Mouse (Mus musculus) CH12.LX (cell line): ENCODE results near the gene Zfp945. TPM values are rescaled to one million over a fixed set of nuclear protein-coding genes. Genes with fewer than 3 reads are reported as not detected.

Source experiments
- DNase-seq: peaks from one replicate; pipeline ENCODE4 v3.0.0-alpha.2; 2013; ENCODE audit errors: extremely low read depth
- H3K27ac ChIP-seq: 2 replicates; pipeline ENCODE4 v1.5.1; 2012; ENCODE audit warnings: low read depth, mild to moderate bottlenecking, control low read depth, moderate library complexity; ENCODE audit not compliant: insufficient read depth
- H3K27me3 ChIP-seq: replicated peaks from 2 replicates; pipeline ENCODE3; 2012; ENCODE audit warnings: inconsistent platforms
- H3K36me3 ChIP-seq, 2 experiments: replicated peaks in 1 of 2; 2 replicates each; pipeline versions ENCODE3 to v1.6.1; 2012; ENCODE audit warnings: inconsistent platforms in 1 of 2, low read length in 1 of 2, mild to moderate bottlenecking in 1 of 2, mixed read lengths in 1 of 2, moderate library complexity in 1 of 2; ENCODE audit not compliant: control insufficient read depth in 1 of 2, insufficient read depth in 1 of 2
- H3K4me1 ChIP-seq, 2 experiments: 2 replicates each; pipeline ENCODE4 v1.6.1; 2012; ENCODE audit warnings: inconsistent platforms in 1 of 2, moderate library complexity in 1 of 2; ENCODE audit not compliant: insufficient read depth in 2 of 2, control insufficient read depth in 1 of 2
- H3K4me2 ChIP-seq: 2 replicates; pipeline ENCODE4 v1.6.1; 2012; ENCODE audit warnings: low read depth, mild to moderate bottlenecking, control low read depth; ENCODE audit not compliant: poor library complexity, insufficient read depth, severe bottlenecking
- H3K4me3 ChIP-seq, 3 experiments: fragments of 150-350 bp in 1 of 3; sonication (generic) in 1 of 3; replicated peaks in 1 of 3; 2 replicates each; pipeline versions ENCODE3 to v1.5.1; 2011 to 2012; ENCODE audit warnings: low read depth in 2 of 3, low read length in 2 of 3, mild to moderate bottlenecking in 2 of 3, moderate library complexity in 2 of 3, control low read depth in 1 of 3, improper control_type of control experiment in 1 of 3, inconsistent platforms in 1 of 3, mixed read lengths in 1 of 3; ENCODE audit not compliant: poor library complexity in 1 of 3
- H3K79me2 ChIP-seq: replicated peaks from 2 replicates; pipeline ENCODE4 v1.6.1; 2012; ENCODE audit warnings: mild to moderate bottlenecking, moderate library complexity; ENCODE audit not compliant: control insufficient read depth, poor library complexity, insufficient read depth, severe bottlenecking; ENCODE audit errors: extremely low read depth
- H3K9ac ChIP-seq: 2 replicates; pipeline ENCODE4 v1.6.1; 2012; ENCODE audit warnings: low read depth, mild to moderate bottlenecking, control low read depth, moderate library complexity; ENCODE audit not compliant: insufficient read depth
- H3K9me3 ChIP-seq: replicated peaks from 2 replicates; pipeline ENCODE3; 2012; ENCODE audit warnings: low read length, inconsistent platforms, mixed read lengths
- BHLHE40 ChIP-seq: IDR thresholded peaks from 2 replicates; pipeline ENCODE4 v1.6.1; 2011; ENCODE audit warnings: mild to moderate bottlenecking, low read depth, low read length, improper control_type of control experiment
- CHD1 ChIP-seq: IDR thresholded peaks from 2 replicates; pipeline ENCODE4 v1.6.1; 2012; ENCODE audit warnings: low read depth, low read length, improper control_type of control experiment, inconsistent platforms
- CHD2 ChIP-seq: IDR thresholded peaks from 2 replicates; pipeline ENCODE4 v1.6.1; 2011; ENCODE audit warnings: low read length, improper control_type of control experiment
- CTCF ChIP-seq, 2 experiments: IDR thresholded peaks in 1 of 2; conservative IDR thresholded peaks in 1 of 2; 2 replicates each; pipeline ENCODE4 v1.5.1; 2011 to 2012; ENCODE audit warnings: low read depth in 2 of 2, low read length in 2 of 2, improper control_type of control experiment in 1 of 2, inconsistent platforms in 1 of 2, mild to moderate bottlenecking in 1 of 2, moderate library complexity in 1 of 2
- E2F4 ChIP-seq: IDR thresholded peaks from 2 replicates; pipeline ENCODE4 v1.6.1; 2011; ENCODE audit warnings: low read depth, low read length, improper control_type of control experiment; ENCODE audit not compliant: insufficient replicate concordance
- ELF1 ChIP-seq: IDR thresholded peaks from 2 replicates; pipeline ENCODE4 v1.6.1; 2014; ENCODE audit warnings: low read depth, mild to moderate bottlenecking, inconsistent platforms, low read length, improper control_type of control experiment
- EP300 ChIP-seq: IDR thresholded peaks from 2 replicates; pipeline ENCODE4 v1.6.1; 2011; ENCODE audit warnings: low read length, improper control_type of control experiment
- ETS1 ChIP-seq: conservative IDR thresholded peaks from 2 replicates; pipeline ENCODE4 v1.6.1; 2012; ENCODE audit warnings: low read depth, mild to moderate bottlenecking, inconsistent platforms, low read length, improper control_type of control experiment, moderate library complexity
- GABPA ChIP-seq: IDR thresholded peaks from 2 replicates; pipeline ENCODE4 v1.6.1; 2012; ENCODE audit warnings: low read depth, low read length, improper control_type of control experiment, inconsistent platforms; ENCODE audit not compliant: insufficient replicate concordance
- HCFC1 ChIP-seq: IDR thresholded peaks from 2 replicates; pipeline ENCODE4 v1.6.1; 2012; ENCODE audit warnings: low read depth, mild to moderate bottlenecking, inconsistent platforms, low read length, improper control_type of control experiment
- IRF4 ChIP-seq: IDR thresholded peaks from 2 replicates; pipeline ENCODE4 v1.6.1; 2014; ENCODE audit warnings: low read depth, mild to moderate bottlenecking, inconsistent platforms, low read length, improper control_type of control experiment
- JUN ChIP-seq: IDR thresholded peaks from 2 replicates; pipeline ENCODE4 v1.6.1; 2011; ENCODE audit warnings: low read depth, mild to moderate bottlenecking, low read length, improper control_type of control experiment, moderate library complexity; ENCODE audit not compliant: insufficient read depth
- MAFK ChIP-seq: IDR thresholded peaks from 2 replicates; pipeline ENCODE4 v1.6.1; 2011; ENCODE audit warnings: low read length, improper control_type of control experiment; ENCODE audit not compliant: insufficient replicate concordance
- MAX ChIP-seq: IDR thresholded peaks from 2 replicates; pipeline ENCODE4 v1.6.1; 2011; ENCODE audit warnings: low read length, improper control_type of control experiment
- MAZ ChIP-seq: IDR thresholded peaks from 2 replicates; pipeline ENCODE4 v1.6.1; 2012; ENCODE audit warnings: low read depth, mild to moderate bottlenecking, inconsistent platforms, low read length, improper control_type of control experiment, moderate library complexity
- MEF2A ChIP-seq: IDR thresholded peaks from 2 replicates; pipeline ENCODE4 v1.6.1; 2014; ENCODE audit warnings: low read depth, mild to moderate bottlenecking, inconsistent platforms, low read length, improper control_type of control experiment, borderline replicate concordance
- MXI1 ChIP-seq: IDR thresholded peaks from 2 replicates; pipeline ENCODE4 v1.6.1; 2011; ENCODE audit warnings: mild to moderate bottlenecking, low read depth, low read length, improper control_type of control experiment
- MYC ChIP-seq: IDR thresholded peaks from 2 replicates; pipeline ENCODE4 v1.6.1; 2011; ENCODE audit warnings: low read depth, mild to moderate bottlenecking, improper control_type of control experiment, low read length
- NELFE ChIP-seq: IDR thresholded peaks from 2 replicates; pipeline ENCODE4 v1.6.1; 2011; ENCODE audit warnings: low read depth, low read length, improper control_type of control experiment
- NRF1 ChIP-seq: IDR thresholded peaks from 2 replicates; pipeline ENCODE4 v1.6.1; 2014; ENCODE audit warnings: low read depth, mild to moderate bottlenecking, inconsistent platforms, low read length, improper control_type of control experiment, moderate library complexity
- POLR2A ChIP-seq: IDR thresholded peaks from 2 replicates; pipeline ENCODE4 v1.6.1; 2011; ENCODE audit warnings: low read depth, mild to moderate bottlenecking, improper control_type of control experiment, low read length
- POLR2AphosphoS2 ChIP-seq: IDR thresholded peaks from 2 replicates; pipeline ENCODE4 v1.6.1; 2011; ENCODE audit warnings: low read depth, low read length, improper control_type of control experiment
- RAD21 ChIP-seq: IDR thresholded peaks from 2 replicates; pipeline ENCODE4 v1.6.1; 2011; ENCODE audit warnings: low read depth, mild to moderate bottlenecking, low read length, improper control_type of control experiment, moderate library complexity
- RCOR1 ChIP-seq: conservative IDR thresholded peaks from 2 replicates; pipeline ENCODE4 v1.6.1; 2012; ENCODE audit warnings: low read depth, mild to moderate bottlenecking, inconsistent platforms, low read length, improper control_type of control experiment
- SIN3A ChIP-seq: IDR thresholded peaks from 2 replicates; pipeline ENCODE4 v1.6.1; 2012; ENCODE audit warnings: low read length, improper control_type of control experiment, inconsistent platforms
- TCF12 ChIP-seq: IDR thresholded peaks from 2 replicates; pipeline ENCODE4 v1.6.1; 2014; ENCODE audit warnings: low read depth, mild to moderate bottlenecking, inconsistent platforms, low read length, improper control_type of control experiment
- USF1 ChIP-seq: IDR thresholded peaks from 2 replicates; pipeline ENCODE4 v1.6.1; 2014; ENCODE audit warnings: low read depth, mild to moderate bottlenecking, inconsistent platforms, low read length, improper control_type of control experiment
- USF2 ChIP-seq: conservative IDR thresholded peaks from 2 replicates; pipeline ENCODE4 v1.6.1; 2011; ENCODE audit warnings: low read depth, low read length, improper control_type of control experiment
- ZC3H11A ChIP-seq: IDR thresholded peaks from 2 replicates; pipeline ENCODE4 v1.6.1; 2012; ENCODE audit warnings: low read depth, mild to moderate bottlenecking, inconsistent platforms, low read length, improper control_type of control experiment
- ZKSCAN1 ChIP-seq: IDR thresholded peaks from 2 replicates; pipeline ENCODE4 v1.6.1; 2012; ENCODE audit warnings: low read depth, inconsistent platforms, low read length, improper control_type of control experiment, borderline replicate concordance
- ZMIZ1 ChIP-seq: IDR thresholded peaks from 2 replicates; pipeline ENCODE4 v1.6.1; 2012; ENCODE audit warnings: low read depth, mild to moderate bottlenecking, inconsistent platforms, low read length, improper control_type of control experiment
- dilution Hi-C: fragments of 300-500 bp; cut with MboI; formaldehyde crosslinking; loops from 2 replicates; pipeline ENCODE4 v1.14.3; 2020; ENCODE audit warnings: low sequenced_read_pairs; ENCODE audit not compliant: extremely low pct_unique_long_range_greater_than_20kb, extremely low pct_ligation_motif_present
- in situ Hi-C: fragments of 300-500 bp; cut with MboI; formaldehyde crosslinking; loops from 3 replicates; pipeline ENCODE4 v1.14.3; 2019; ENCODE audit warnings: low sequenced_read_pairs, low pct_ligation_motif_present, low pct_unique_long_range_greater_than_20kb, mixed read lengths
- polyA plus RNA-seq: library from polyadenylated mRNA; unstranded; fragments of >175 nt; gene quantifications from 2 replicates; pipeline ENCODE4 v1.2.1, GENCODE M21; 2012; ENCODE audit warnings: low read depth; ENCODE audit not compliant: insufficient read length
- total RNA-seq, 2 experiments: library from RNA; depleted of rRNA; stranded (reverse); fragments of 300-350 nt in 1 of 2; fragments of >200 nt in 1 of 2; gene quantifications; 2 replicates each; pipeline ENCODE4 v1.2.3; 2012 to 2014

Zfp945 gene
- 4.2 and 4.7 TPM in 2 replicates for total RNA-seq (2012; rRNA removed)
- 8.1 and 10.7 TPM in 2 replicates for total RNA-seq (2014; rRNA removed)
- 6.0 and 6.1 TPM in 2 replicates for polyA plus RNA-seq

GRCm38 (mm10) chr17:22866845-22867481, at the start of gene Zfp945:
TSS of gene Zfp945 (minus strand) at chr17:22867134.
- dilution Hi-C loops: no loop called here

GRCm38 (mm10) chr17:22888302-22888701, 21.4 kb upstream of the Zfp945 start:
- Histone ChIP-seq H3K9me3 (no peaks in the 10 kb centered on the region), H3K27ac (no peak overlapping the region), H3K9ac (no peak overlapping the region), H3K4me3 (no peak overlapping the region), H3K4me1 (peaks cover 0 to 5% of the 10 kb centered on the region in 2 experiments; a peak in 2 of 4 replicates), H3K4me2 (no peak overlapping the region), H3K27me3 (no peaks in the 10 kb centered on the region), H3K79me2 (no peaks in the 10 kb centered on the region), H3K36me3 (no peaks in the 10 kb centered on the region)
- TF ChIP-seq RAD21 (no peak), E2F4 (no peak), JUN (no peak), CTCF (conservative IDR thresholded peaks at IDR 0.05 in 1 of 2, IDR thresholded peaks at IDR 0.05 in 1 of 2; ENCODE audit: low read depth in 2 of 2, low read length in 2 of 2) (no peak), MAX (no peak), ELF1 (no peak), MAFK (no peak), POLR2A (no peak), MXI1 (no peak), MAZ (no peak), HCFC1 (no peak), MYC (no peak), IRF4 (no peak), BHLHE40 (no peak), USF2 (no peak), CHD1 (no peak), ZMIZ1 (no peak), TCF12 (no peak), NELFE (no peak)
- in situ Hi-C loops (no loop called here), dilution Hi-C loops (no loop called here)
- no peak for DNase-seq

More at GRCm38 (mm10) chr17:22866845-22867481, at the start of gene Zfp945:
- Histone ChIP-seq H3K79me2 (peaks cover 11% of the 10 kb centered on the region; the same call in 1 of the 2 replicates), H3K27me3 (no peaks in the 10 kb centered on the region), H3K4me2 (peak within 1 kb of the TSS; percentile 86), H3K36me3 (peaks cover 11 to 17% of the 10 kb centered on the region in 2 experiments), H3K9ac (peak within 1 kb of the TSS; percentile 89), H3K27ac (peak within 1 kb of the TSS; percentile 43), H3K9me3 (no peaks in the 10 kb centered on the region), H3K4me3 (peak within 1 kb of the TSS; percentile 64 to 76 (median 72)), H3K4me1 (peaks cover 4 to 12% of the 10 kb centered on the region in 2 experiments; a peak in 3 of 4 replicates)
- TF ChIP-seq MAX (no peak; the same call in 1 of the 2 replicates), E2F4 (no peak), CHD2 (peak; percentile 53), GABPA (no peak), RCOR1 (no peak), ZKSCAN1 (no peak), EP300 (no peak), ZMIZ1 (0 out of 2 replicates have a peak, but pooled peaks have one; percentile 35), MEF2A (no peak), ETS1 (peak; percentile 33; the same call in 1 of the 2 replicates), POLR2AphosphoS2 (no peak), SIN3A (peak; percentile 25; the same call in 1 of the 2 replicates), POLR2A (peak; percentile 59; the same call in 1 of the 2 replicates), CTCF (conservative IDR thresholded peaks at IDR 0.05 in 1 of 2, IDR thresholded peaks at IDR 0.05 in 1 of 2; ENCODE audit: low read depth in 2 of 2, low read length in 2 of 2) (no peak), USF1 (no peak), RAD21 (no peak), MAZ (0 out of 2 replicates have a peak, but pooled peaks have one; percentile 26), ELF1 (peak; percentile 81), MXI1 (peak; percentile 2; the same call in 1 of the 2 replicates), MYC (0 out of 2 replicates have a peak, but pooled peaks have one; percentile 9), HCFC1 (peak; percentile 18; the same call in 1 of the 2 replicates), JUN (no peak), TCF12 (peak; percentile 14; the same call in 1 of the 2 replicates), BHLHE40 (peak; percentile 52), CHD1 (no peak), ZC3H11A (no peak), NRF1 (no peak)
- in situ Hi-C loops: loop anchor here (10.0 to 25.0 kb wide), 2 partner anchors 52 to 320 kb away; partner anchors contain the start of gene Zfp40
- peak; percentile 61 for DNase-seq
